Mouse (Mus musculus) Patski (cell line): Measurements from ENCODE around the gene Endog. TPM values are rescaled to one million over a fixed set of nuclear protein-coding genes. Genes with fewer than 3 reads are reported as not detected.
"Not testable (repeated sequence)": the region's sequence is repeated elsewhere in the genome, so short reads cannot be mapped to it uniquely, and the experiment has no call there.

ENCODE experiments used
- ATAC-seq: fragments of 100-300 bp; one replicate; pipeline ENCODE4 v1.8.0; 2021
- CTCF ChIA-PET: fragments of 350-600 bp; sonication (Branson Sonifier 250); formaldehyde crosslinking; loops from one replicate; lab custom pipeline; 2022; ENCODE audit warnings: inconsistent platforms; lab: Charles Lee
- POLR2A ChIA-PET: fragments of 350-600 bp; sonication (Branson Sonifier 250); formaldehyde crosslinking; loops from one replicate; lab custom pipeline; 2022; ENCODE audit warnings: antibody characterized with exemption, inconsistent platforms; lab: Charles Lee
- DNase-seq: peaks from one replicate; pipeline ENCODE4 v3.0.0-alpha.2; 2011; ENCODE audit warnings: low read depth, low spot score
- H3K27me3 ChIP-seq: fragments of 371-371 bp; one replicate; pipeline ENCODE4 v1.5.1; 2021
- CTCF ChIP-seq: fragments of 100-300 bp; IDR thresholded peaks from one replicate; pipeline ENCODE4 v1.5.1; 2021
- in situ Hi-C: fragments of 300-500 bp; cut with MboI; formaldehyde crosslinking; loops from 3 replicates; pipeline ENCODE4 v1.11.1; 2018; ENCODE audit warnings: low pct_unique_long_range_greater_than_20kb, mixed read lengths
- polyA plus RNA-seq: library from polyadenylated mRNA; unstranded; gene quantifications from one replicate; pipeline ENCODE4 v1.2.3, GENCODE M21; 2021

Endog gene
- polyA plus RNA-seq, 1 experiment from 2014 or later: 19.2 TPM

DNA sequence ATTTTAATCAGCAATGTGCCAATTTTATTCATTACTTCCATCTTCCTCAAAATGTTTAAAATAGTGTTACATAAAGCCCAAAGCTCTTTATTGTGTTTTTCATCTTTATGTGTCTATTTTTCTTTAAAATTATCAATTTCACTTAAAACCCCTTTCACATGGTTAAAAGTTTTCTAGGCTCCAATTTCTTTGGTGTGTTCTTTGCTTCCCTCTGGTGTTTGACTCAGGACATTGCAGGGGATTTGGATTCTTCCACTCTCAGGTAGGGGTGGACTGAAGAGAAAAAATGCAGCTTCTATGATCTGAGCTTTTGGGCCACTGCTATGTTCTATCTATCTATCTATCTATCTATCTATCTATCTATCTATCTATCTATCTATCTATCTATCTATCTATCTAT is 9.5 kb upstream of the Endog start:
- in situ Hi-C loops: no loop called here
- ChIA-PET CTCF (interaction anchor here (0.8 to 2.5 kb wide), 17 partner anchors 9 to 109 kb away, joined by 3 to 22 read pairs (median 5); partner anchors contain the start of genes Endog, Tbc1d13 and Zer1), POLR2A (interaction anchor here (0.6 to 2.4 kb wide), 5 partner anchors 11 to 91 kb away, joined by 3 to 14 read pairs (median 4); partner anchors contain the start of genes Tbc1d13 and Zer1)
- DNase-seq (no peak), ATAC-seq (no peak)
- H3K27me3 ChIP-seq: no peaks in the 10 kb centered on the region
- TF ChIP-seq CTCF: peak; percentile 70

DNA sequence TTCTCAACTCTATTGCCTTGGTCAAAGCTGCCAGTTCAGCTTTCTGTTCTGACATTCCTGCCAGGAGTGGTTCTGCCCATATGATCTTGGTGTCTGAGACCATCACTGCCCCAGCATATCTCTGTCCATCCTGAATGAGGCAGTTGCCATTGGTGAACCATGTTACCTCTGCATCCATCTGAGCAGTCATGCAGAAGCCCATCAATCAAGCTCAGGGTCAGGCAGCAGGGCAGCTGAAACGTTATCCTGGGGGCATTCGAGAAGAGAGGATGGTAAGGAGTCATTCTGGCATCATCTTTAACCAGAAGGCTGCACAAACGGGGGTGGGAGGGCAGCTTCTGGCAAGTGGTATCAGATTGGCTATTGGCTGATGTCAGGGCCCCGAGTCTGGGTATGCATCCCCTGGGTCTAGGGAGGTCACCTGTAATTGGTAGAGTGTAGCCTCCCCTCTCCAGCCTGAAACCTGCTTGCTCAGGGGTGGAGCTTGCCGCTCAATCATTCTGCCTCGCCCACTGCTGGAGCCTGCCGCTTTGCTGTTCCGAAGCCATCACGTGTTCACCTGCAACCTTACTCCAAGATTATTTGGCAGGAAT is 6.9 kb upstream of the Endog start:
- no peak for ATAC-seq
- in situ Hi-C loops: no loop called here
- CTCF ChIA-PET: interaction anchor here (0.8 kb wide), 1 partner anchor 23 kb away, joined by 3 read pairs; no protein-coding TSS in a partner anchor
- POLR2A ChIA-PET: no interaction called here
- no peaks in the 10 kb centered on the region for H3K27me3 ChIP-seq
- no peak for DNase-seq
- TF ChIP-seq CTCF: no peak

DNA sequence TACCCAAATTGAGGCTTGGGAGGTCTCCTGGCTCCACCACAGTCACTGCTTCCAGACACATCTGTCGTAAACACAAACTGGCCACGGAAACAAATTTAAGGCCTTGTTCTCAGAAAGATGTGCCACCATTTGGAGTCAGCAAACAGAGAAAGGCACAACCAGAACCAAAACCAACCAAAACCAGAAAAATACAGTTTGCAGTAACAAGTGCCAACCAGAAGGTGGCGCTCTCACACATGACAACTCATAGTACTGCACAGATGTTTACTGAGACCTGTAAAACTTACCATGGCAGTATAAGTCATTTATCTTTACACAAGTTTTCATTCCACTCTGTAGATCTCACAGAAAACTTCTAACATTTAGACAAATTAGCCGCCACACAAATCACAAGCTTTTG is 4.6 kb upstream of the Endog start:
- no peaks in the 10 kb centered on the region for H3K27me3 ChIP-seq
- DNase-seq (no peak), ATAC-seq (no peak)
- TF ChIP-seq CTCF: no peak
- ChIA-PET CTCF (no interaction called here), POLR2A (no interaction called here)
- in situ Hi-C loops: no loop called here

DNA sequence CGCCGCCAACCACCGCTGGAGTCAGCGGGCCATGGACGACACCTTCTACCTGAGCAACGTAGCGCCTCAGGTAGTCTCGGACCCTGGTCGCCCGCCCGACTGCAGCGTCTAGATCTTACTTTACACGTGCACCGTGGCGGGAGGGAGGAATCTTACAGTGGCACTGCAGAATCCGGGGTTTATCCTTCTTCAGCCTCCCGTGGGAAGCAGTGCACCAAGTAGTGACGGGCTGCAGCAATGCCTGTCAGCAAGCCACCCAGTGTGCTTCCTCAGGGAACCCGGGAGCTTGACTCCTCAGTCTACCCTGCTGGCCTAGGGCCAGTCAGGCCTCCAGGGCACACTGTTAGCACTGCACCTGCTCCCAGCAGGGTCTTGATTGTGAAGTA is 697 bp downstream of the Endog start:
- CTCF ChIA-PET: no interaction called here
- TF ChIP-seq CTCF: no peak
- in situ Hi-C loops: loop anchor here (10.0 kb wide), 1 partner anchor 93 kb away; the partner anchor contains the start of gene Phyhd1
- DNase-seq (no peak), ATAC-seq (peak; percentile 3)
- no peaks in the 10 kb centered on the region for H3K27me3 ChIP-seq
- POLR2A ChIA-PET: interaction anchor here (0.8 to 1.4 kb wide), 5 partner anchors 11 to 65 kb away, joined by 3 to 4 read pairs (median 3); partner anchors contain the start of gene Lrrc8a

DNA sequence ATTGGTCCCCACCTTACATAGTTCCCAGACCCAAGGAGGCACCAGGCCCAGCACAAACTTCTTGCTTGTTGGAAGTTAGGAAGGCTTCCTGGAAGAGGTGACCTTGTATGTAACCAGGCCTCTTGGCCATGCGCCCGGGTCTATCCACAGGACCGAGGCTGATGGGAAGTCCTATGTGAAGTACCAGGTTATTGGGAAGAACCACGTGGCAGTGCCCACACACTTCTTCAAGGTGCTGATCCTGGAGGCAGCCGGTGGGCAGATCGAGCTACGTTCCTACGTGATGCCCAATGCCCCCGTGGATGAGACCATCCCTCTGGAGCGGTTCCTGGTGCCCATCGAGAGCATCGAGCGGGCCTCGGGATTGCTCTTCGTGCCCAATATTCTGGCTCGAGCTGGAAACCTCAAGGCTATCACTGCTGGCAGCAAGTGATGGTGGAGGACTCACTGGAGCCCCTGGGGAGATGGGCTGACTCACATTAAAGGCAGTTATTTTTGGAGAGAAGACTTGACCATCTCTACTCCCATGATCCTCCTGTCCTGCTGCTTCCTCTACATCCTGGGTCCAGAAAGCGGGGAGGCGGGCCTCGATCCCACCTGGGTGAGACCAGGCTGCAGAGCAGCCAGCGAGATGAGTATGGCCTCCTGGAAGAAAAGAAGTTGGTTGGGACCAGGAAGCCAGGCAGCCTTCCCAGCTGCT is 2.4 kb downstream of the Endog start:
- no peak for TF ChIP-seq CTCF
- DNase-seq: no peak
- in situ Hi-C loops: loop anchor here (10.0 kb wide), 1 partner anchor 91 kb away; the partner anchor contains the start of gene Phyhd1
- H3K27me3 ChIP-seq: no peaks in the 10 kb centered on the region
- CTCF ChIA-PET: interaction anchor here (1.0 kb wide), 1 partner anchor 93 kb away, joined by 3 read pairs; no protein-coding TSS in a partner anchor
- no peak for ATAC-seq
- POLR2A ChIA-PET: no interaction called here

DNA sequence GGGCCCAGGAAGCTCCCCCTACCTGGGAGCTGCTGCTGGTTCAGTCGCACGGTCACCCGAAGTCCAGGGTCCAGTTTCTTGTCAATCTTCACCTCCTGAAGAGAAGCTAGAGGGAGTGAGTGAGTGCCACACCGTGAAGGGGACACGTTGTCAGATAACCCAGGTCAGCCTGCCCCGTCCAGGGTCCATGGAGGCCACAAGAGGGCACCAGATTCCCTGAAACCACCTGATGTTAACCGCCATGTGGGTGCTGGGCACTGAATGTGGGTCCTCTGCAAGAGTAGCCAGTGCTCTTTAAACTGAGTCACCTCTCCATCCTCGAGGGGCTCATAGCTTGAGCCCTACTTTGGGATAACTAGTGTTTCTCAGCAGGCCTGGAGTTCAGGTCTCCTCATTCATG is 4.6 kb downstream of the Endog start:
- no peaks in the 10 kb centered on the region for H3K27me3 ChIP-seq
- TF ChIP-seq CTCF: no peak
- in situ Hi-C loops: loop anchor here (10.0 kb wide), 1 partner anchor 89 kb away; the partner anchor contains the start of gene Phyhd1
- POLR2A ChIA-PET: interaction anchor here (1.8 kb wide), 1 partner anchor 63 kb away, joined by 4 read pairs; no protein-coding TSS in a partner anchor
- no peak for DNase-seq
- no peak for ATAC-seq
- CTCF ChIA-PET: interaction anchor here (0.6 kb wide), 1 partner anchor 14 kb away, joined by 3 read pairs; no protein-coding TSS in a partner anchor

DNA sequence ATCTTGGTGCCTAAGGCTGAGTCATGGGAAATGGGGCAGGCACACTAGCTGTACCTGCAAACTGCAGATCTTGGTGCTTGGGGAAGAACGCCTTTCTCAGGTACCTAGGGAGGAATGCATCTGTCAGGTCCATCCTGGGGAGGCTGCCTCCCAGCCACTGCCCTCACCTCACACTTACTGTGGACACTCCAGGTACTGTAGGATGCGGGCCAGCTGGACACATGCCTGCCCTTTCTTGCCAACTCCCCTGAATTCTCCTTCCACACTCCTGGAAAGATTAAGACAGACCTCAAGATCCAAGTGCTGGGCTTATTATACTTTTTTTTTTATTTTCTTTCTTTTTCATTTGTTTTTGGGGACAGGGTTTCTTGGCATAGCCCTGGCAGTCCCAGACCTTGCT is 5.3 kb downstream of the Endog start:
- no peak for TF ChIP-seq CTCF
- ATAC-seq: no peak
- CTCF ChIA-PET: no interaction called here
- no peak for DNase-seq
- no peaks in the 10 kb centered on the region for H3K27me3 ChIP-seq
- in situ Hi-C loops: loop anchor here (10.0 kb wide), 1 partner anchor 88 kb away; the partner anchor contains the start of gene Phyhd1
- POLR2A ChIA-PET: interaction anchor here (1.8 kb wide), 1 partner anchor 62 kb away, joined by 4 read pairs; no protein-coding TSS in a partner anchor

DNA sequence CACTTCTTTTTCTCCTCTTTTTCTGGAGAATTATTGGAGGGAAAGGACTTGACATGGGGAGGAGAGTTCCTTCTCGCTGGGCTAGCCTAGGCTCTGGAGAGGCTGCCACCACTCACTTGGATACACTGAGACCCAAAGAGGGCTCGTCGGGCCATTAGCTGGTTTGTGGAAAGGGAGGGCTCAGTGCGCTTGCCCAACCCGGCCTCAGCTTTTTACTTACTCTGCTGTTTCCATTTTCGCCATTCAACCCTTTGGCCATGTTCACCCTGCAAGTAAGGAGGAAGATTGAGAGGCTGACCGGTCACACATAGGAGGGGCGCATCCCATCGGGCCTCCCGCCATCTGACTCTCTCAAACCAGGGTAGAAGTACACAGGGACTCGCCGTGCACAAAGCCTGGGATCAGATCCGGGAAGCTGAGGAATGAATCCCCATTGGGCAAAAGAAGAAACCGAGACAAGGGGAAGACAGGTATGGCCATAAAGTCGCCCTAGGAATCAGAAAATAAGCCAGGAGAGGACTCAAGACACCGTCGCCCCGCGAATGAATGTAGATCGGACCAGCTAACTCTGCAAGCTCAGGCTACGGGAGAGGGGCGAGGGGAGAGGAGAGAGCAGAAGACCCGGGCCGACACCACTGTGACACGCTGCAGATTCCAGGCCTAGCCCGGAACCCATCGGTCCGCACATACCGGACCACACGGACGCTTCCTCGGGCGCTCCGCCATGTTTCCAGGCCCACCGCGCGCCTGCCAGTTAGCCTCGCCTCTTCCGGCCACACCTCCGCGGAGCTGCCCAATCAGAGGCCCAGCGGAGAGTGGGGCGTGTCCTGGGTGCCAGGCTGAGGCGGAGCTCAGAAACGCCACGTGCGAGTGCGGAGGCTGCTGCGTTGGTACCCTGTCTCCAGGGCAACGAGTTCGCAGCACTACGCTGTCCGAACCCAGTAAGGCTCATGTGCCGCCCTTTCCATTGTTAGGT is 6.7 kb downstream of the Endog start, which contains the start of gene Spout1:
Spout1 (minus strand) TSS at position 760 of the 976 bp plus-strand sequence.
- no peaks in the 10 kb centered on the region for H3K27me3 ChIP-seq
- ChIA-PET CTCF (interaction anchor here (0.9 to 1.7 kb wide), 4 partner anchors 9 to 93 kb away, joined by 3 to 6 read pairs (median 3); no protein-coding TSS in a partner anchor), POLR2A (interaction anchor here (1.2 to 1.8 kb wide), 2 partner anchors 27 to 61 kb away, joined by 3 to 4 read pairs; partner anchors contain the start of gene Kyat1)
- in situ Hi-C loops: loop anchor here (10.0 kb wide), 1 partner anchor 87 kb away; the partner anchor contains the start of gene Phyhd1
- no peak for TF ChIP-seq CTCF
- peak; percentile 51 for DNase-seq
- peak; percentile 86 for ATAC-seq

DNA sequence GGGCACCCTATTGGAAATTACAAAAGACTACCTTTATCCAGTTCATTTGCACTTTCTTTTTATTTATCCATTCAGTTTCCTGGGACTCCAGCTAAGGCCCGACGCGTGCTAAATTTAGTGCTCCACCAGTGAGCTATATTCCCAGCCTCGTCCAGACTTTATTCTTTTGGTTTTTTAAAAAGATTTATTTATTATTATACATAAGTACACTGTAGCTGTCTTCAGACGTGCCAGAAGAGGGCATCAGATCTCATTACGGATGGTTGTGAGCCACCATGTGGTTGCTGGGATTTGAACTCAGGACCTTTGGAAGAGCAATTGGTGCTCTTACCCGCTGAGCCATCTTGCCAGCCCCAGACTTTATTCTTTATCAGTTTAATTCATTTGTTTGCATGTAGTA is 7.4 kb downstream of the Endog start:
- DNase-seq, ATAC-seq, H3K27me3 ChIP-seq: not testable (repeated sequence)
- in situ Hi-C loops: loop anchor here (10.0 kb wide), 1 partner anchor 86 kb away; the partner anchor contains the start of gene Phyhd1
- CTCF ChIA-PET: interaction anchor here (0.9 to 1.7 kb wide), 4 partner anchors 8 to 92 kb away, joined by 3 to 6 read pairs (median 3); no protein-coding TSS in a partner anchor
- POLR2A ChIA-PET: interaction anchor here (1.2 kb wide), 1 partner anchor 27 kb away, joined by 3 read pairs; the partner anchor contains the start of gene Kyat1
